Mouse (Mus musculus) embryonic fibroblast, embryonic 13.5 days (primary cell): Measurements from ENCODE around the gene Fbxo31.

Experiments used
- CTCF ChIP-seq: IDR thresholded peaks from 2 replicates; pipeline ENCODE4 v1.5.1; 2011; ENCODE audit warnings: mild to moderate bottlenecking, control low read depth, low read length, moderate library complexity, borderline replicate concordance; ENCODE audit not compliant: insufficient read depth
- POLR2A ChIP-seq: IDR thresholded peaks from 2 replicates; pipeline ENCODE4 v1.6.1; 2011; ENCODE audit warnings: low read depth, mild to moderate bottlenecking, control low read depth, low read length, moderate library complexity

DNA sequence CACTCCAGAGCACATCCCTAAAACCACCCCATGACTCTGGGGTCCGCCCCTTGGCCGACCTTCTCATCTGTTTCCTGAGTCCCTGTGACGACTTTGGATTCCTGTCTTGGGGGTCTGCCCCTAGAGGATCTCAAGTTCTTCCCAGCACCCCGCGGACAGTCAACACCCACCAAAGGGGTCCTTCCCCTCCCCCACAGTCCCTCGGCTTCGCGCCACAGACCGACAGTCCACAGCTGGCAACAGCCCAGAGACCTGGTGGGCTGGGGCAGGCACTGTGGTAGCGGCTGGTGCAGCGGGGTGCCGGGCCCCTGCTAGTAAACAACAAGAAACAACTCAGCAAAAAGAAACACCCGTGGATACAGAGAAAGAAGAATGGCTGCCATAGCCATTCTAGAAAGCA, 35.7 kb downstream of the Fbxo31 start:
- no peak for TF ChIP-seq POLR2A
- no peak for TF ChIP-seq CTCF
